Mouse (Mus musculus) gastrocnemius, postnatal 36 days (tissue): Measurements from ENCODE around the gene Btaf1. TPM values are rescaled to one million over a fixed set of nuclear protein-coding genes. Genes with fewer than 3 reads are reported as not detected.

Experiments
- DNase-seq, 2 experiments: peaks; one replicate each; pipeline ENCODE4 v3.0.0; 2022
- intact Hi-C: fragments of 180-260 bp; cut with DNase I; formaldehyde crosslinking; loops from one replicate; pipeline ENCODE4 v1.15.1; 2025
- total RNA-seq, 2 experiments: library from RNA; stranded (reverse); gene quantifications; 2 replicates each; pipeline ENCODE4 v1.2.3; 2021

The Btaf1 gene
- total RNA-seq, 2 experiments from 2014 or later, result 7.3 to 7.9 TPM

DNA sequence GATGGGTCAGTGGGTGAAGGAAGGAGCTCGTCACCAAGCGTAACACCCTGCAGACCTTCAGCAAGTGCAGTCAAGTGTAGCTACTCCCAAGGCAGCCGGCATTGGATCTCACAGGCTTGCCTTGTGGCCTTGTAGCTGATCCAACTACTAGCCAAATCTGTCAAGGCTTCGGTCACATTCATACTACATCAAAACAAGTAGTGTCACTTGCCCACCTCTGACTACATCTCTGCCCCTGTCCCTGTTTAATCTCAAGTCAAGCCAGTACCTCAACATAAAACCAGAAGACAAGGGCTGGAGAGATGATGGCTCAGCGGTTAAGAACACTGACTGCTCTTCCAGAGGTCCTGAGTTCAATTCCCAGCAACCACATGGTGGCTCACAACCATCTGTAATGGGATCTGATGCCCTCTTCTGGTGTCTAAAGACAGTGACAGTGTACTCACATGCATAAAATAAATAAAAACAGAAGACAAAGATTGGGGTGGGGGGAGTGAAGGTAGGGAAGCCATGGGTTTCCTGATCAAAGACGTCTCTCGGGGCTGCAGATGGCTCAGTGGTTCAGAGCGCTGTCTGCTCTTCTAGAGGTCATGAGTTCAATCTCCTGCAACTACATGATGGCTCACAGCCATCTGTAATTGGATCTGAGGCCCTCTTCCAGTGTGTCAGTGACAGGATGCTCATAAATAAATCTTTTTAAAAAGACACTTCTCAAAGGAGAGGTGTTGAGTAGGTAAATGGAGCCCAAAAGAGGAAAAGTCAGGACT, 88.5 kb downstream of the Btaf1 start:
- intact Hi-C loops, result no loop called here
- DNase-seq, result no peak

DNA sequence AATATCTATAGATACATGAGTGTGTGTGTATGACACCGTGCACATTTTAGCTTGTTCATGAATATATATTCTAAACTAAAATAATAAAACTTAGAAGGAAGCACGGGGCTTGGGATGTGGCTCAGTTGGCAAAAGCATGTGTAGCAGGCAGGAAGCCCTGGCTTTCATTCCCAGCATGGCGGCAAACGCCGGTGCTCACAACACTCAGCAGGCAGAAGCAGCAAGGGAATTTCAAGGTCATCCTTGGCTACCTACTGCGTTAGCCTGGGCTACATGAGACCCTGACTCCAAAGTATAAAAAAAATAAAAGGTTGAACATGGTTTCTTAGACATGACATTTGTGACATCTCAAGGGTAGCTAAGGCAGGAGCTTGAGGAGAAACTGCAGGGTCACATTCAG, 91.0 kb downstream of the Btaf1 start:
- intact Hi-C loops, result no loop called here
- no peak for DNase-seq

DNA sequence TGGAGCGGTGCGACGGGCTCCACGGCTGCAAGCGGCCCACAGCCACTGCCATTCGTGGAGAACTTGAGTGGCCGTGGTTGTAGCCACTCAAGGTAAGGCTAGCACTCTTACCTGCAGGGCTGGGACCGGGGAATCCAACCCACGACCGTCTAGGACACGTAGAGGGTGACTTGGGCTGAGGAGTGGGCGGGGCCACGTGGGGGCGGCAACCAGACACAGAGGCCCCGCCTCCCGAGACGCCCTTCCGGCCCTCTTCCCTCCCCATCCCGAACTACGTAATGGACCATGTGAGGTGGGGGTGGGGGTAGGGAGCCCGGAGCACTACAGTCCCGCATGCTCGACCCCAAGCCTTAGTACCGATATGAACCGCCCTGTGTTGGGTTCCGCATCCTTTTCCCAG, 92.5 kb downstream of the Btaf1 start:
- intact Hi-C loops, result no loop called here
- no peak for DNase-seq

DNA sequence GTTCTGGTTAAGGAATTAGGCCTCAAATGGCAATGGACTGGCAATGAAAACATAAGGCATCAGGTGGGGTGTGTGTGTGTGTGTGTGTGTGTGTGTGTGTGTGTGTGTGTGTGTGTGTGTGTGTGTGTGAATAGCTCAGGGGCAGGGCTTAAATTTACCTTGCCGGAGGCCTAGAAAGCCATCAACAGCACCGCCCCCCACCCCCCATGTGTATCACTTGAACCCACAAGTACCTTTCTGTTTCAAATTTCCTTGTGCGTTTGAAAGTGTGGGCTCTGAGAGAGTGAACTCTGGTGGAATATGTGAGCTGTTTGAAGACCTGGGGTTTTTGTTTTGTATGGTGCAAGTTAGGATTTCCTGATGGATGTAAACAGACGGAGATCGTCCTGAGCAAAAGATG, 93.1 kb downstream of the Btaf1 start:
- intact Hi-C loops, result no loop called here

DNA sequence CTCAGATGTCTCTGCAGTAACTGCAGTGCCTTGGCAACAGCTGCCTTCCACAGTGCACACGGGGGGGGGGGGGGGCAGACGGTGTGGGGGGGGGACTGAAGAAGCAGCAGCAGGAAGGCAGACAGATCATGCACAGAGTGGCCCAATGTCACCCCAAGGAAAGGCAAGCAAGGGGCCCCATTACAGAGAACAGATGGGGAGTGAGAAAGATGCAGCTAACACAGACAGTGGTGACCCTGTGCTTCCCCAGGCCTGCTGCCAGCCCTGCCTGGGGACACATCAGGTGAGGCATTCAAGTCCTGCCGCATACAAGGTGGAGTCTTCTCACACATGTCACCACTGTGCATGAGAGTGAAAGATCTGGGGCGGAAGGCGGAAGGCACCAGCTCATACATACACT, 94.7 kb downstream of the Btaf1 start:
- intact Hi-C loops, result no loop called here
- no peak for DNase-seq

More for the DNA sequence above, 93.1 kb downstream of the Btaf1 start:
- no peak for DNase-seq

DNA sequence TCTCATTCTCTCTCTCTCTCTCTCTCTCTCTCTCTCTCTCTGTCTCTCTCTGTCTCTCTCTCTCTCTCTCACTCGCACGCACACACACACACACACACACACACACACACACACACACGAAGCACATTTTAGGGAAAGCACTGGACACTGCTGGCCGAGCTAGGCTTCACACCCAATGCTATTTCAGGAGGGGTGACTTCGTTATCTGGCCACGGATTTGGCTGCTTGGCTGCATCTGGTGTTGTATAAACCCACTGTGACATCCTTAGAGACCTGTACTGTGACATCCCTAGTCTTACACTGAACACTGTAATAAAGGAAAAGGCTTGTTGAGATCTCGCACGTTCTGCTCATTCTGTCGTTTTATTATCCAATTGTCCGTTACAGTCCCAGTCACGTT, 95.1 kb downstream of the Btaf1 start:
- intact Hi-C loops, result no loop called here
- no peak for DNase-seq

DNA sequence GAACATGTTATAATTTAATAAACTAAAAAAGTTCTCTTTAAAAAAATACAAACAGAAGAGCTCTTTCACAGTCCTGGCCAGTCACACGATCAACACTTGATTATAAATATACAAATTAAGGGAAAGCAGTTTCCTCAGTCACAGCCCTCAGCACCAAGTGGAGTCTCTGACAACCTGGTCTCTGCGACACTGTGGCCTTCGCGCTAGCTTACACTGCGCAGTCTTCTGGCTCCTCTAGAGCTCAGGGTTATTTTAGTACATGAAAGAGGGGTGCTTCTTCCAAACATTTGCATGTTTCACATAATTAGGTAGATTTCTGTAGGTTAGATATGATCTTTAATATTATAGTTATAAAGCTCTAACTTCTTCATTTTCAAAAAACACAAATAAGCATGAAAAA, 96.3 kb downstream of the Btaf1 start:
- intact Hi-C loops, result no loop called here
- no peak for DNase-seq

DNA sequence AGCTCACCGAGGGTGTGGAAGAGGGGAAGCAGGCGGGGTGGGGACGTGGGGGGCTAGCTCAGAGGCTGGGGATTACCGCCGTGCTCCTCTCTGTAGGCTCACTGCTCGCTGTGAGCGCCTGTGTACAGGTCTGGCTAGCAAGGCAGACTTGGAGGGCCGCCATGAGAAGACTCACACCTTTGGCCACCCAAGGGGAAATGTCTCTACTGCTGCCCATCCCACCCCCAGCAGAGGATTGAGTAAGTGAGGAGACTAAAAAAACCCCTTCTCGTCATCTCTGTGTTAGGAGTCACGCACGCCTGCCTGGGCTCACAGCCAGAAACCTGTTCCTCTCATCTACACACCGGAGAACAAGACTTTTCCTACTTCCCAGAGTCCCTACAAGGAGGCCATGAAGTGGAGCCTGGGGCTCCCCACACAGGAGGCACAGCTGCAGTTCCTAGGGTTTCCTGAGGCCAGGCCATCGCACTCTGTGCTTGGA, 100.0 kb downstream of the Btaf1 start:
- intact Hi-C loops, result no loop called here
- DNase-seq, result no peak

DNA sequence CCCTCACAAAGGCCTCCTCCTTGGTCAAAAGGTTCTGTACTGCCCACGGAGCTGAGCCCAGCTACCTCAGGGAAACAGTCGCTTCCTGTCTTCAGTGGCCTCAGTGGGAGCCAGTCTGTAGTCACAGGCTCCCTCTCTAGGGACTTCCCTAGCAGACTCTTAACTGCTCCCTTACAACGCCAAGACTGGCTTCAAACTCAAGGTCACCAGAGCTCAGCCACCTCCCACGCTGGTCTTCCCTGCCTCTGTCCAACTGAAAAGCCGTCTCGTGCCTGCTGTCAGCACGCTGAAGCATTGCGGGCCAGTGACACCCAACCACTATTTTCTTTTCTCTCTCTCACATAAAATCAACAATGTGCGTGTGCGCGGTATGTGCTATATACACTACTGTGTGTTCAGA, 100.5 kb downstream of the Btaf1 start:
- no peak for DNase-seq
- intact Hi-C loops, result no loop called here

DNA sequence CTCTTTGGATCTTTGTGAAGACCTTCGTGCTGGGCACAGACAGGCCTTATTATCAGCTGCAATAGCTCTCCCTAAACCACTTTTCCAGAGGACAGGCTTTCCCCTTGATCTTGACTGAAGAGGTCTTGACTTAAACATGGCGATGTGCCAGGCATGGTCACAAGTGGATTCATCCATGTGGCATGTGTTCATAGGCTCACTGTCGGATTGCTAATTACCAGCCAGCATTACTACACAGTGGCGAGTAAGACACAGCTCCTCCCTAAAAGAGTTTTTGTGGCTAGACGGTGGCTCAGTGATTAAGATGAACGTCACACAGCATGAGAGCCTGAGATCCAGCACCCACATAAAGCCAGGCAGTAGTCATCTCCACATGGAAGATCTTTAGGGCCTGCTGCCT, 103.9 kb downstream of the Btaf1 start:
- DNase-seq, result no peak
- intact Hi-C loops, result no loop called here

DNA sequence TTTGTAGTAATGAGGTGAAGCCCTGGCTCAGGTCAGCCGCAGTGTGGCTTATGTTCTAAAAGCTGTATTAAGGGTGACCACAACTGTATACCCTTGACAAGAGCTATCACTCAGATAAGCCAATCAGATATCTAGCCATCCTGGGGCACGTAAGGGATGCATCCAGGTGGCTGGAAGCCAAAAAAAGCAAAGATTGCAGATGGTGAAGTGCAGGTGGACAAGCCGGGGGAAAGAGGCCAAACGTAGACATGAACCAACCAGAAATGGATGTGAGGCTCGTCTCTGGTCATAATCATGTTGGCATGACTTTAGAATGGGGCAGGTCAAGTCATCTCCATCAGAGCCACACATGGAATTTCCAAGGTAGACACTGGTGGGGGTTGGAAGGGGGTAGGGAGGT, 105.6 kb downstream of the Btaf1 start:
- no peak for DNase-seq
- intact Hi-C loops, result no loop called here

DNA sequence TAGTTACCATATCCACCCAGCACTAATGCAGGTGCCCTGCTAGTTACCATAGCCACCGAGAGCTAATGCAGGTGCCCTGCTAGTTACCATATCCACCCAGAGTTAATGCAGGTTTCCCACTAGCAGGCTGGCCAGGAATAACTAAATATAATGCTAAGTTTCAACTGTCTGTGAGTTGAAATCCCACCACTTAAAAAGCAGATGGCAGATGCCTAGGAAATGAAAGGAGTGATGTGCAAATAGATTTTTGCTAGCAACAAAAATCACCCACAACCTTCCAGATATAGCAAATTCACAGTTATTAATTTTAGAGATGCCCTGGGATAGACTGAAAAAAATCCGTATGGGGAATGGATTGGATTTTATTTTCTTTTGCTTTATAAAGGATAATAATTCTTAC, 106.5 kb downstream of the Btaf1 start:
- intact Hi-C loops, result no loop called here
- no peak for DNase-seq

DNA sequence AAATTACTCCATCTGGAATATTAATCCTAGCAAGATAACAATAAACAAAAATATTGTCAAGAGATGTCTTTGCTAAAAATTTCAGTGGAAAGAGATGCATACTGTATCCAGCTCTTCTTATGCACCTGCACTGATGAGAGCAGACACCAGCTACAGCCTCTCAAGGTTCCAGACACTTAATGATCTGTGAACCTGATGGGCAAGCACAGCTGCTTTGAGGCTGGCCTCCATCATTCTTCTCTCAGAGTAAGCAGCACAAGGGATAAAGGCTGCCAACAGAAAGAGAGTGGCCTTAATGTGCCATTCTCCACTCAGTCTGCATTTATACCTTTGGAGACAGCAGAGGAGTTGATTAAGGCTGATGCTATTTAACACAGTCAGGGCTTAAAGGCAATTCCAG, 115.0 kb downstream of the Btaf1 start:
- DNase-seq, result no peak
- intact Hi-C loops, result no loop called here

DNA sequence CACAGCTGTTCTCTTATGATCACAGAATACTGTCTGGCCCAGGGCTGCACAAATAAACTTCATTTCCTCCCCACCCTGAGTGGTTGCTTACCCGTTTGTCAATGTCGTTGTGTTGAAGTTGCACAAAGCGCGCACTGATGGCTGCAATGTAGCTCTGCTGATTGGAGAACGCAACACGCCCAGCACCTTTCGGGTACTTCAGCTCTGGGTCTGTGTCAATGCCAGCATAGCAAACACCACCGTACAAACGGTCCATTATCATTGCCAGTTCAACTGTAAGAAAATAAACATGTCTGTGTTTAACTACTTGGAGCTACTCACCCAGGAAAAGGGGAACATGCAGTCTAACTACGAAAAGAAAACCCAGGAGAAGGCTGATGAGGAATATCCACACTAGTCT, 118.6 kb downstream of the Btaf1 start:
- no peak for DNase-seq
- intact Hi-C loops, result no loop called here

DNA sequence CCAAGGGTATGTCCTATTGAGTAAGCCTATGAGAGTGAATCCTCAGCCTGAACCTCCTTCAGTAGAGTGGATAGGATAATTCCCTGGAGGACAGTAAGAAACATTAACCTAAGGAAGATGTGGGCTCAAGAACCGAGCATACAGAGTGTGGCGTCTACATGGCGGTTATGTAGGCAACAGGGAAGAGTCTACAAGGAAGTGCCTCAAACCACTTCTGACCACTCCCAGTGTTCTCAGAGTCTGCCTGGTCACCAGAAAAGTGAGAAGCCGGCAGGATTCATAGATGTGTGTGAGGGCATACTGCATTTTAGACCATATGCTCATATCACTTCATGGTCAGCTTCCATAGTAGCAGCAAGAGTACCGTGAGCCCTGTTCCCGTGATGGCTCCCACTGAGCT, 122.6 kb downstream of the Btaf1 start:
- intact Hi-C loops, result no loop called here
- no peak for DNase-seq

DNA sequence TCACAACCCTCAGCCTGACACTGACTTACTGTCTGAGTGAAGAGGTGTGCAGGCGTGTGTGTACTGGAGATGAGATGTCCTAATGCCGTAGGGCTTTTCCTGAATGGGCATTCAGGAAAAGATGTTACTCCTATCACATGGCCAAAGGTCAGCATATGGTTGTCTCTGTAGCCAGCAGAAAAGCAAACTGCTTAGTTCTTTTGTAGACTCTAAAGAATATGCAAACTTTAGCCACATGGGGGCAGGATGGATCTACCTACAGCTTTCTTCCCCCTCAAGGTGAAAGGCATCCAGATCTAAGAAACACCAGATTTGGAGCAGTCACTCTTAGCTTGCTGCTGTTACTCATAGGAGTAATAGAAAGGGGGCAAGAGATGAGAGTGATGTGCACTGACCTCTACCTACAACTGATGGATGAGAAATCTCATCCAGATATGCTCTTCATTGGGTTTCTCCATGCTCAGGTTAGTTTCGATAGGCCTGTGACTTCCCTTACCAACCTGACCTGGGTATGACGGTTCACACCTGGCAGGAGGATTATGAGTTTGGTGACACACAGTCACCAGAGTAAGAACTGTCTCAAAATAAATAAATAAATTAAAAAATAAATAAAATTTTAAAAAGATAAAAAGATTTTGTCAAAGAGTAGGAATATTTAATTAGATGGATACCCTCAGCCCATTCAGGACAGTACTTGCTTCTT, 124.9 kb downstream of the Btaf1 start:
- intact Hi-C loops, result loop anchor here (1.0 to 10.0 kb wide), 3 partner anchors 124 to 216 kb away; partner anchors contain the start of gene Cpeb3
- peak in 1 of 2 experiments; percentile 28 for DNase-seq

DNA sequence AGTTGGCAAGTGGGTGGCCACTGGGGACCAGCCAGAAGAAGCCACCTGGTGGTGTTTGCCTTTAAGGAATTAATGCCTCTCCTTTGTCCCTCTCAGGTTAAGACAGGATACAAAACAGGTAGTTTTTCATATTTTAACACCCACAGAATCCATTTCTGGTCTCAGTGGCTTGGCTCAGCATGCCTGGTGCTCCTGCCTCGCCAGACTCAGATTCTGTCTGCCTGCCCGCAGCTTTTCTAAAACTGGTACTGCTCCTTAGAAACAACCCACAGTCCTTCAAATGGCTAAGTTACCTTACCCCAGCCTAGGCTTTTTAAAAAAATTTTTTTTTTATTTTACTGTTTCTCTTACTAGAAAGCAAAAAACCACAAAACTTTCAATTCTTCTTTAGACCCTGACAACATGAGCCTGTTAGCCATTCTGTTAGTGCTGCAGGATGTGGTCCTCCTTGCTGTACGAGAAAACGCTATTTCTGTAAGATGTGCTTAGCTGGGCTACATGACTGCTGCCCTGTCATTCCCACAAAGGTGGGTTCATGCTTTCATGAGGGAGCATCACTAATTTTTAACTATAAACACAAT, 130.2 kb downstream of the Btaf1 start:
- DNase-seq, result no peak
- intact Hi-C loops, result loop anchor here (10.0 kb wide), 1 partner anchor 119 kb away; no protein-coding TSS in a partner anchor

DNA sequence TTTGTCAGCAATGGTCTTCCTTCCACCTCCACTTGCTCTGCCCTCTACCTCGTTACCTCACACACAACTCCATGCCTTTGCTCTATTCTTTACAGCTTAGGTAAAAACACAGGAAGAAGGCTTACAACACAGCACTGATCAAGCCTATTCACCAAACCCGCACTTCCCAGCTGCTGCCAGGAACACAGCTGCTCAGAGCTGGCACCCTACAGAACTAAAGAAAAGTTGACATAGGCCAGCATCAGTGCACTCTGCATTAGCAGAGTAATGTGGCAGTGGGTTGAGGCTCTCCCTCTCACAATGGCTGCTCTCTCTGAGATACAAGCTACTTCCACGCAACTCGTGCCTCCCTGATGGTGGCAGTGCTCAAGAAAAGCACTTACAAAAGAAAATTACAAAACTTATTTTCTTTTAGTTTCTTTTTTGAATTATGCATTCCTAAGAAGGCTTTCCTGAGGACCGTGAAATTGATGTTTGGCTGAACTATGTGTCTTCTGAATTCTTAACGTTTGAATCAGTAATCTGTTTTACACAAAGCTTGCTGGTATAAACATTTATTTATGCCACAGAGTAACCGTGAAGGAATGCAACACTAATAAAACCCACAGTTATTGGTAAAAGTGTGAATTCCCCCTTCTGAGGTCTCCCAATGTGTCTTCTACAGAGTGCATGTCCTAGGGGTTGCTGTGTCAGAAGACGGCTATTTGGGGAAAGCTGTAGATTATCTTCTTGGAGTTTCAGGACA, 131.5 kb downstream of the Btaf1 start:
- intact Hi-C loops, result loop anchor here (10.0 kb wide), 1 partner anchor 117 kb away; no protein-coding TSS in a partner anchor
- no peak for DNase-seq

DNA sequence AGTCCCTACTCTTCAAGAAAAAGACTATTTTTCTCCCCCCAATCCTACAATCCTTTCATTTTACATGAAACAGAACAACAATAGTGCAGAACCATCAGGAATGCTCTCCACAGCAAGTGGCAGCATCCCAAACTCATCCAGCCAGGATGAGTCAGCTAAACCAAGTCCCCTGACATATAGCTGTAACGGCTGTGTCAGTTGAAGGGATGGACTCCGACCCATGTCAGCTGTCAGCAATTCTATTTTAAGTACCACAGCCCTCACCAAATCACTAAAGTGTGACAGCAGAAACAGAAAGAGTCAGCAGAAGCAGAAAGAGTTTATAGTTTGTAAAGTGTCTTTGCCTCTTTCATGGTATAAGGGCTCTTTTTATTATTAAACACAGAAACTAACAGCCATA, 133.7 kb downstream of the Btaf1 start:
- peak in 1 of 2 experiments; percentile 40 for DNase-seq
- intact Hi-C loops, result loop anchor here (10.0 kb wide), 1 partner anchor 115 kb away; no protein-coding TSS in a partner anchor

DNA sequence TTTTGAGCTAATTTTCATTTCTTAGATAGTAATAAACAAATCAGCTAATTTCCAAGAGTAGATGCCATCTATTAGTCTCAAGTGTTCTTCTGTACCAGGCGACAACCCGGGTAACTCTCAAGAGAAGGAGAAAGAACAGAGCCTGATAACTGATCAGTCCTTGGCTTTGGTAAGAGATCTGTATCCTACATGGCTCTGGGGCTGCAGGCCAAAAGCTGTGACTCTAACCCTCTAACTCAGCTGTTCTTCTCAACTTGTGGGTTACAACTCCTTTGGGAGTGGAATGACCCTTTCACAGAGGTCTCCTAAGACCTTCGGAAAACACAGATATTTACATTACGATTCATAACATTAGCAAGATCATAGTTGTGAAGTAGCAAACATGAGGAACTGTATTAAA, 134.2 kb downstream of the Btaf1 start:
- intact Hi-C loops, result no loop called here
- no peak for DNase-seq
